Mouse (Mus musculus): ENCODE measurements around the gene Cfb. TPM values are rescaled to one million over a fixed set of nuclear protein-coding genes. Genes with fewer than 3 reads are reported as not detected.

Cfb gene
- polyA plus RNA-seq, 1 experiment, result 1.1 TPM

- Histone ChIP-seq H3K27ac (ENCODE audit: control insufficient read depth, insufficient read depth, low read depth, low read length) (no peak overlapping the region), H3K27me3 (ENCODE audit: control insufficient read depth, insufficient read depth, low read length) (no peaks in the 10 kb centered on the region), H3K4me3 (ENCODE audit: control insufficient read depth, low read depth, low read length) (no peak overlapping the region), H3K4me1 (ENCODE audit: control insufficient read depth, insufficient read depth, low read length) (no peaks in the 10 kb centered on the region; the same call in 1 of the 2 replicates), H3K36me3 (ENCODE audit: control insufficient read depth, insufficient read depth, low read length) (no peaks in the 10 kb centered on the region)
- TF ChIP-seq CTCF (IDR thresholded peaks at IDR 0.05; ENCODE audit: control insufficient read depth, insufficient read depth, insufficient replicate concordance, low read depth, low read length) (no peak), POLR2A (IDR thresholded peaks at IDR 0.05; ENCODE audit: control insufficient read depth, low read depth, low read length) (no peak)
Observed at GRCm38 (mm10) chr17:34808599-34809205, 53.6 kb downstream of the Cfb start.

- Histone ChIP-seq H3K36me3 (ENCODE audit: control insufficient read depth, insufficient read depth, low read length) (no peaks in the 10 kb centered on the region), H3K27me3 (ENCODE audit: control insufficient read depth, insufficient read depth, low read length) (no peaks in the 10 kb centered on the region), H3K4me3 (ENCODE audit: control insufficient read depth, low read depth, low read length) (no peak overlapping the region), H3K27ac (ENCODE audit: control insufficient read depth, insufficient read depth, low read depth, low read length) (no peak overlapping the region), H3K4me1 (ENCODE audit: control insufficient read depth, insufficient read depth, low read length) (no peaks in the 10 kb centered on the region)
- TF ChIP-seq CTCF (IDR thresholded peaks at IDR 0.05; ENCODE audit: control insufficient read depth, insufficient read depth, insufficient replicate concordance, low read depth, low read length) (no peak), POLR2A (IDR thresholded peaks at IDR 0.05; ENCODE audit: control insufficient read depth, low read depth, low read length) (no peak)
Observed at GRCm38 (mm10) chr17:34807176-34807575, 55.1 kb downstream of the Cfb start.

Other genes with a start within 250 kb of the Cfb start
- 0.53 and 0.54 TPM in 2 replicates for gene Egfl8, start 246.5 kb downstream of the Cfb start, polyA plus RNA-seq (2012; rRNA removed)
- 15.9 and 20.2 TPM in 2 replicates for gene Ppt2, start 234.0 kb downstream of the Cfb start, polyA plus RNA-seq (2012; rRNA removed)
- gene Prrt1, start 233.0 kb downstream of the Cfb start, polyA plus RNA-seq (2012; rRNA removed), result 1.5 and 1.6 TPM in 2 replicates
- 156 and 172 TPM in 2 replicates for gene Fkbpl, start 217.8 kb downstream of the Cfb start, polyA plus RNA-seq (2012; rRNA removed)
- gene Atf6b, start 215.4 kb downstream of the Cfb start, polyA plus RNA-seq (2012; rRNA removed), result 27.9 and 28.4 TPM in 2 replicates
- 0.77 and 1.9 TPM in 2 replicates for gene Tnxb, start 192.0 kb downstream of the Cfb start, polyA plus RNA-seq (2012; rRNA removed)
- gene C4b, start 118.6 kb downstream of the Cfb start, polyA plus RNA-seq (2012; rRNA removed), result 15.0 and 17.6 TPM in 2 replicates
- gene Cyp21a1, start 58.0 kb downstream of the Cfb start, polyA plus RNA-seq (2012; rRNA removed), result 1.1 and 1.4 TPM in 2 replicates
- gene Stk19, start 25.6 kb downstream of the Cfb start, polyA plus RNA-seq (2012; rRNA removed), result 41.3 and 46.3 TPM in 2 replicates
- gene Dxo, start 25.5 kb downstream of the Cfb start, polyA plus RNA-seq (2012; rRNA removed), result 51.3 and 61.0 TPM in 2 replicates
- gene Skiv2l, start 12.3 kb downstream of the Cfb start, polyA plus RNA-seq (2012; rRNA removed), result 137 and 142 TPM in 2 replicates
- gene Nelfe, start 12.1 kb downstream of the Cfb start, polyA plus RNA-seq (2012; rRNA removed), result 173 and 180 TPM in 2 replicates
- gene Zbtb12, start 17.0 kb upstream of the Cfb start, polyA plus RNA-seq (2012; rRNA removed), result 4.0 and 4.7 TPM in 2 replicates
- not detected in 2 replicates for gene Gm20547, start 19.5 kb upstream of the Cfb start, polyA plus RNA-seq (2012; rRNA removed)
- gene C2, start 35.7 kb upstream of the Cfb start, polyA plus RNA-seq (2012; rRNA removed), result 14.8 and 15.3 TPM in 2 replicates
- gene Ehmt2, start 36.0 kb upstream of the Cfb start, polyA plus RNA-seq (2012; rRNA removed), result 344 and 384 TPM in 2 replicates
- 0.52 and 2.2 TPM in 2 replicates for gene Slc44a4, start 51.9 kb upstream of the Cfb start, polyA plus RNA-seq (2012; rRNA removed)
- gene Neu1, start 68.7 kb upstream of the Cfb start, polyA plus RNA-seq (2012; rRNA removed), result 4.1 and 7.9 TPM in 2 replicates
- gene Hspa1b, start 96.7 kb upstream of the Cfb start, polyA plus RNA-seq (2012; rRNA removed), result 2.6 and 5.2 TPM in 2 replicates
- gene Gm20481, start 107.4 kb upstream of the Cfb start, polyA plus RNA-seq (2012; rRNA removed), result not detected in 2 replicates
- 4.4 and 5.5 TPM in 2 replicates for gene Hspa1a, start 109.6 kb upstream of the Cfb start, polyA plus RNA-seq (2012; rRNA removed)
- gene Hspa1l, start 110.2 kb upstream of the Cfb start, polyA plus RNA-seq (2012; rRNA removed), result 718 and 731 TPM in 2 replicates
- 480 and 579 TPM in 2 replicates for gene Lsm2, start 119.3 kb upstream of the Cfb start, polyA plus RNA-seq (2012; rRNA removed)
- gene Vars, start 138.5 kb upstream of the Cfb start, polyA plus RNA-seq (2012; rRNA removed), result 261 and 309 TPM in 2 replicates
- 0.65 and 0.84 TPM in 2 replicates for gene Vwa7, start 154.1 kb upstream of the Cfb start, polyA plus RNA-seq (2012; rRNA removed)
- 3.5 and 3.8 TPM in 2 replicates for gene Sapcd1, start 165.5 kb upstream of the Cfb start, polyA plus RNA-seq (2012; rRNA removed)
- gene Msh5, start 184.2 kb upstream of the Cfb start, polyA plus RNA-seq (2012; rRNA removed), result 19.3 and 20.4 TPM in 2 replicates
- gene Clic1, start 187.4 kb upstream of the Cfb start, polyA plus RNA-seq (2012; rRNA removed), result 24.1 and 24.8 TPM in 2 replicates
- 11.1 and 14.4 TPM in 2 replicates for gene Ddah2, start 196.5 kb upstream of the Cfb start, polyA plus RNA-seq (2012; rRNA removed)
- 117 and 146 TPM in 2 replicates for gene Ly6g6c, start 202.9 kb upstream of the Cfb start, polyA plus RNA-seq (2012; rRNA removed)
- gene Mpig6b, start 203.7 kb upstream of the Cfb start, polyA plus RNA-seq (2012; rRNA removed), result 3.4 and 3.7 TPM in 2 replicates
- 0.78 and 0.95 TPM in 2 replicates for gene Ly6g6e, start 214.4 kb upstream of the Cfb start, polyA plus RNA-seq (2012; rRNA removed)
- gene Ly6g6d, start 215.5 kb upstream of the Cfb start, polyA plus RNA-seq (2012; rRNA removed), result 0.85 and 0.99 TPM in 2 replicates
- gene Ly6g6f, start 223.1 kb upstream of the Cfb start, polyA plus RNA-seq (2012; rRNA removed), result 1.1 and 1.2 TPM in 2 replicates
- gene Abhd16a, start 226.7 kb upstream of the Cfb start, polyA plus RNA-seq (2012; rRNA removed), result 121 and 141 TPM in 2 replicates
- gene Ly6g5c, start 245.8 kb upstream of the Cfb start, polyA plus RNA-seq (2012; rRNA removed), result 0.54 TPM in 1 of 2 replicates, not detected in the other

Data from testis, adult 2 months (tissue).